Mouse (Mus musculus): Measurements from ENCODE around the gene Fgd3. TPM values are rescaled to one million over a fixed set of nuclear protein-coding genes. Genes with fewer than 3 reads are reported as not detected.

Gene Fgd3
- polyA plus RNA-seq, 1 experiment from 2014 or later = 0.64 TPM

GRCm38 (mm10) chr13:49233792-49234572 is 86.1 kb downstream of the Fgd3 start:
- Histone ChIP-seq H3K4me1 (ENCODE audit: control insufficient read depth, insufficient read depth, low read length) (no peaks in the 10 kb centered on the region), H3K36me3 (ENCODE audit: control insufficient read depth, insufficient read depth, low read length) (no peaks in the 10 kb centered on the region), H3K4me3 (ENCODE audit: low read depth, low read length) (no peak overlapping the region), H3K9me3 (replicated peaks; ENCODE audit: control insufficient read depth, low read length) (no peaks in the 10 kb centered on the region), H3K27ac (ENCODE audit: low read depth, low read length) (no peak overlapping the region), H3K9ac (ENCODE audit: low read depth, low read length) (no peak overlapping the region), H3K27me3 (ENCODE audit: control insufficient read depth, insufficient read depth, low read length) (no peaks in the 10 kb centered on the region), H3K4me2 (no peak overlapping the region)
- 83% methylated on average over 8 of the region's 8 CpGs for WGBS (ENCODE audit: insufficient replicate concordance)
- ATAC-seq (replicated peaks; ENCODE audit: insufficient number of reproducible peaks, low FRiP score, low TSS enrichment) = no peak

GRCm38 (mm10) chr13:49225633-49226032 is 94.5 kb downstream of the Fgd3 start:
- peaks cover 22% of the 10 kb centered on the region for H3K27me3 ChIP-seq (ENCODE audit: control insufficient read depth, insufficient read depth, low read length)
- no peak for ATAC-seq (replicated peaks; ENCODE audit: insufficient number of reproducible peaks, low FRiP score, low TSS enrichment)
- no peak overlapping the region for H3K4me3 ChIP-seq (ENCODE audit: low read depth, low read length)
- 24% methylated on average over 4 of the region's 4 CpGs for WGBS (ENCODE audit: insufficient replicate concordance)
- no peak overlapping the region for H3K27ac ChIP-seq (ENCODE audit: low read depth, low read length)
- no peaks in the 10 kb centered on the region for H3K4me1 ChIP-seq (ENCODE audit: control insufficient read depth, insufficient read depth, low read length)
- no peaks in the 10 kb centered on the region for H3K9me3 ChIP-seq (replicated peaks; ENCODE audit: control insufficient read depth, low read length)
- no peaks in the 10 kb centered on the region for H3K36me3 ChIP-seq (ENCODE audit: control insufficient read depth, insufficient read depth, low read length)
- H3K4me2 ChIP-seq = no peak overlapping the region
- H3K9ac ChIP-seq (ENCODE audit: low read depth, low read length) = no peak overlapping the region

GRCm38 (mm10) chr13:49225159-49225558 is 95.0 kb downstream of the Fgd3 start:
- no peaks in the 10 kb centered on the region for H3K36me3 ChIP-seq (ENCODE audit: control insufficient read depth, insufficient read depth, low read length)
- WGBS (ENCODE audit: insufficient replicate concordance) = 50% methylated on average over 3 of the region's 3 CpGs
- no peaks in the 10 kb centered on the region for H3K9me3 ChIP-seq (replicated peaks; ENCODE audit: control insufficient read depth, low read length)
- ATAC-seq (replicated peaks; ENCODE audit: insufficient number of reproducible peaks, low FRiP score, low TSS enrichment) = no peak
- no peaks in the 10 kb centered on the region for H3K4me1 ChIP-seq (ENCODE audit: control insufficient read depth, insufficient read depth, low read length)
- no peak overlapping the region for H3K4me2 ChIP-seq
- H3K4me3 ChIP-seq (ENCODE audit: low read depth, low read length) = no peak overlapping the region
- H3K9ac ChIP-seq (ENCODE audit: low read depth, low read length) = no peak overlapping the region
- no peak overlapping the region for H3K27ac ChIP-seq (ENCODE audit: low read depth, low read length)
- H3K27me3 ChIP-seq (ENCODE audit: control insufficient read depth, insufficient read depth, low read length) = peaks cover 22% of the 10 kb centered on the region

GRCm38 (mm10) chr13:49224729-49225128 is 95.4 kb downstream of the Fgd3 start:
- ATAC-seq (replicated peaks; ENCODE audit: insufficient number of reproducible peaks, low FRiP score, low TSS enrichment) = no peak
- peaks cover 22% of the 10 kb centered on the region for H3K27me3 ChIP-seq (ENCODE audit: control insufficient read depth, insufficient read depth, low read length)
- H3K4me2 ChIP-seq = peak overlapping the region; percentile 5; the same call in 1 of the 2 replicates
- no peaks in the 10 kb centered on the region for H3K9me3 ChIP-seq (replicated peaks; ENCODE audit: control insufficient read depth, low read length)
- H3K27ac ChIP-seq (ENCODE audit: low read depth, low read length) = no peak overlapping the region
- H3K4me3 ChIP-seq (ENCODE audit: low read depth, low read length) = no peak overlapping the region
- H3K36me3 ChIP-seq (ENCODE audit: control insufficient read depth, insufficient read depth, low read length) = no peaks in the 10 kb centered on the region
- H3K4me1 ChIP-seq (ENCODE audit: control insufficient read depth, insufficient read depth, low read length) = no peaks in the 10 kb centered on the region
- H3K9ac ChIP-seq (ENCODE audit: low read depth, low read length) = no peak overlapping the region
- WGBS (ENCODE audit: insufficient replicate concordance) = 20% methylated on average over 6 of the region's 6 CpGs

- H3K9me3 ChIP-seq (replicated peaks; ENCODE audit: control insufficient read depth, low read length) = no peaks in the 10 kb centered on the region
- H3K27ac ChIP-seq (ENCODE audit: low read depth, low read length) = no peak overlapping the region
- H3K27me3 ChIP-seq (ENCODE audit: control insufficient read depth, insufficient read depth, low read length) = peaks cover 22% of the 10 kb centered on the region
- H3K4me3 ChIP-seq (ENCODE audit: low read depth, low read length) = no peak overlapping the region
- no peaks in the 10 kb centered on the region for H3K36me3 ChIP-seq (ENCODE audit: control insufficient read depth, insufficient read depth, low read length)
- no peak overlapping the region for H3K9ac ChIP-seq (ENCODE audit: low read depth, low read length)
- WGBS (ENCODE audit: insufficient replicate concordance) = 6% methylated on average over 10 of the region's 10 CpGs
- H3K4me1 ChIP-seq (ENCODE audit: control insufficient read depth, insufficient read depth, low read length) = no peaks in the 10 kb centered on the region
- ATAC-seq (replicated peaks; ENCODE audit: insufficient number of reproducible peaks, low FRiP score, low TSS enrichment) = no peak
- H3K4me2 ChIP-seq = peak overlapping the region; percentile 5; the same call in 1 of the 2 replicates
Observed at GRCm38 (mm10) chr13:49224314-49224713, 95.8 kb downstream of the Fgd3 start.

DNA sequence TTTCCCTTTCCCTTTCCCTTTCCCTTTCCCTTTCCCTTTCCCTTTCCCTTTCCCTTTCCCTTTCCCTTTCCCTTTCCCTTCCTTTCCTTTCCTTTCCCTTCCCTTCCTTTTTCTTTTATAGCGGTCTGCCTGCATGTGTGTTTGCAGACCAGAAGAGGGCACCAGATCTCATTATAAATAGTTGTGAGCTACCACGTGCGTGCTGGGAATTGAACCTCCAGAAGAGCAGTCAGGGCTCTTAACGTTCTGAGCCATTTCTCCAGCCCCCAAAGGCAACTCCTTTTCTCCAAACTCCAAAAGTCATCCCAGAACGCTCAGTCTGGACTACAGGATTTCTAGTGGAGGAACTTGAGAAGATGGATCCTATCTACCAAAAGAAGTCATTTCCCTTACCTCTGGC is 99.2 kb downstream of the Fgd3 start:
- peaks cover 8% of the 10 kb centered on the region; the same call in 1 of the 2 replicates for H3K4me1 ChIP-seq (ENCODE audit: control insufficient read depth, insufficient read depth, low read length)

GRCm38 (mm10) chr13:49219367-49219766 is 100.7 kb downstream of the Fgd3 start:
- Histone ChIP-seq H3K4me3 (ENCODE audit: low read depth, low read length) (no peak overlapping the region), H3K4me1 (ENCODE audit: control insufficient read depth, insufficient read depth, low read length) (peaks cover 16% of the 10 kb centered on the region), H3K4me2 (no peak overlapping the region), H3K36me3 (ENCODE audit: control insufficient read depth, insufficient read depth, low read length) (no peaks in the 10 kb centered on the region), H3K27ac (ENCODE audit: low read depth, low read length) (no peak overlapping the region), H3K9ac (ENCODE audit: low read depth, low read length) (no peak overlapping the region), H3K27me3 (ENCODE audit: control insufficient read depth, insufficient read depth, low read length) (peaks cover 17% of the 10 kb centered on the region), H3K9me3 (replicated peaks; ENCODE audit: control insufficient read depth, low read length) (no peaks in the 10 kb centered on the region)
- ATAC-seq (replicated peaks; ENCODE audit: insufficient number of reproducible peaks, low FRiP score, low TSS enrichment) = no peak
- WGBS (ENCODE audit: insufficient replicate concordance) = 75% methylated on average over 4 of the region's 4 CpGs

More for the DNA sequence above, 99.2 kb downstream of the Fgd3 start:
- no peak overlapping the region for H3K4me3 ChIP-seq (ENCODE audit: low read depth, low read length)
- no peaks in the 10 kb centered on the region for H3K9me3 ChIP-seq (replicated peaks; ENCODE audit: control insufficient read depth, low read length)
- H3K27me3 ChIP-seq (ENCODE audit: control insufficient read depth, insufficient read depth, low read length) = peaks cover 23% of the 10 kb centered on the region
- no peak overlapping the region for H3K27ac ChIP-seq (ENCODE audit: low read depth, low read length)
- 13% methylated on average over 5 of the region's 5 CpGs for WGBS (ENCODE audit: insufficient replicate concordance)
- ATAC-seq (replicated peaks; ENCODE audit: insufficient number of reproducible peaks, low FRiP score, low TSS enrichment) = no peak
- H3K4me2 ChIP-seq = no peak overlapping the region
- no peaks in the 10 kb centered on the region for H3K36me3 ChIP-seq (ENCODE audit: control insufficient read depth, insufficient read depth, low read length)
- H3K9ac ChIP-seq (ENCODE audit: low read depth, low read length) = no peak overlapping the region

GRCm38 (mm10) chr13:49218651-49219050 is 101.5 kb downstream of the Fgd3 start:
- no peaks in the 10 kb centered on the region for H3K9me3 ChIP-seq (replicated peaks; ENCODE audit: control insufficient read depth, low read length)
- H3K9ac ChIP-seq (ENCODE audit: low read depth, low read length) = no peak overlapping the region
- 47% methylated on average over 3 of the region's 3 CpGs for WGBS (ENCODE audit: insufficient replicate concordance)
- no peak overlapping the region for H3K4me3 ChIP-seq (ENCODE audit: low read depth, low read length)
- no peaks in the 10 kb centered on the region for H3K36me3 ChIP-seq (ENCODE audit: control insufficient read depth, insufficient read depth, low read length)
- H3K4me1 ChIP-seq (ENCODE audit: control insufficient read depth, insufficient read depth, low read length) = peaks cover 21% of the 10 kb centered on the region
- H3K27ac ChIP-seq (ENCODE audit: low read depth, low read length) = no peak overlapping the region
- H3K4me2 ChIP-seq = no peak overlapping the region
- H3K27me3 ChIP-seq (ENCODE audit: control insufficient read depth, insufficient read depth, low read length) = peaks cover 10% of the 10 kb centered on the region
- no peak for ATAC-seq (replicated peaks; ENCODE audit: insufficient number of reproducible peaks, low FRiP score, low TSS enrichment)

All from heart, embryonic 11.5 days (tissue).